In genomic region chr6:24602351-24602750, GRCm38 (mm10) we compare ENCODE assay signal across 21 mouse cellular contexts. TPM values are rescaled to one million over a fixed set of nuclear protein-coding genes. Genes with fewer than 3 reads are reported as not detected.
DNase-seq lines count a peak whose midpoint lies in the region; ATAC-seq and TF ChIP-seq lines count a peak whose summit lies in the region.
"Had no signal": no experiment of that assay in that cellular context is flagged by ENCODE, and none has a peak within 500 bp of the region (broad histone marks: within the 10 kb centered on the region; RNA-seq: fewer than 3 reads in every experiment).

No protein-coding gene starts in this region.

- peak; percentile 51; the same call in 1 of the 2 replicates for TF ChIP-seq EP300 in heart, adult 2 months (IDR thresholded peaks at IDR 0.05; ENCODE audit: insufficient read depth, low read depth, low read length)
- TF ChIP-seq EP300 in stomach, postnatal 0 days (optimal IDR thresholded peaks at IDR 0.05), result no peak

- peak overlapping the region; percentile 59 for H3K9ac ChIP-seq in heart, adult 2 months (ENCODE audit: low read depth, low read length)
- peak overlapping the region; percentile 47; the same call in 1 of the 2 replicates for H3K9ac ChIP-seq in heart, embryonic 13.5 days
- H3K9ac ChIP-seq in stomach, postnatal 0 days (ENCODE audit: low read length), result no peak overlapping the region
- H3K9ac ChIP-seq: embryonic facial prominence, embryonic 12.5 days; forebrain, embryonic 15.5 days; hindbrain, embryonic 15.5 days had no signal

- H3K27ac ChIP-seq in heart, adult 2 months, result peak overlapping the region; percentile 56
- peak overlapping the region; percentile 13; the same call in 1 of the 2 replicates for H3K27ac ChIP-seq in heart, embryonic 13.5 days (replicated peaks)
- H3K27ac ChIP-seq in stomach, postnatal 0 days (replicated peaks), result no peak overlapping the region
- H3K27ac ChIP-seq: embryonic facial prominence, embryonic 12.5 days; forebrain, embryonic 15.5 days; hindbrain, embryonic 15.5 days had no signal

- no peak overlapping the region for H3ac ChIP-seq in myocyte (ENCODE audit: control insufficient read depth, insufficient read length)

- ATAC-seq in heart, embryonic 13.5 days (ENCODE audit: extremely low read depth, insufficient number of reproducible peaks, low FRiP score, low TSS enrichment), result no peak
- no peak for ATAC-seq in stomach, postnatal 0 days (ENCODE audit: low FRiP score, low TSS enrichment)
- ATAC-seq: forebrain, embryonic 15.5 days; intestine, postnatal 0 days had no signal

- no peaks in the 10 kb centered on the region for H3K79me2 ChIP-seq in heart, adult 2 months (replicated peaks; ENCODE audit: control insufficient read depth, insufficient read depth, low read length)
- peaks cover 4% of the 10 kb centered on the region for H3K79me2 ChIP-seq in myocyte (ENCODE audit: control insufficient read depth, insufficient read depth)

- no peak for DNase-seq in heart, adult 2 months
- no peak for DNase-seq in heart, adult 9 months (ENCODE audit: low spot score in 2 of 2)
- DNase-seq in heart, postnatal 36 days, result no peak
- DNase-seq in lung, postnatal 36 days, result peak; percentile 21
- no peak for DNase-seq in lung, adult 18-20 months
- DNase-seq in stomach, postnatal 0 days (ENCODE audit: low spot score), result no peak
- DNase-seq: adrenal gland, adult 8-10 months; cerebellum, adult 11-12 months; cerebellum, adult 9-10 months; cerebellum, postnatal 25 days; kidney, adult 8-10 months had no signal

- TF ChIP-seq CTCF in heart, adult 2 months (IDR thresholded peaks at IDR 0.05), result no peak
- no peak for TF ChIP-seq CTCF in stomach, postnatal 0 days (IDR thresholded peaks at IDR 0.05; ENCODE audit: low read depth)

- intact Hi-C loops in heart, adult 2 months (cut with DNase I), result loop anchor here (5.0 kb wide), 1 partner anchor 35 kb away; no protein-coding TSS in a partner anchor
- intact Hi-C loops in heart, postnatal 36 days (cut with DNase I), result no loop called here

- H3K4me2 ChIP-seq in heart, embryonic 13.5 days, result peak overlapping the region; percentile 80
- peak overlapping the region; percentile 63 for H3K4me2 ChIP-seq in myocyte (ENCODE audit: low read depth)
- no peak overlapping the region for H3K4me2 ChIP-seq in stomach, postnatal 0 days (replicated peaks; ENCODE audit: low read depth)
- H3K4me2 ChIP-seq: embryonic facial prominence, embryonic 12.5 days; forebrain, embryonic 15.5 days; hindbrain, embryonic 15.5 days had no signal

- WGBS in heart, adult 2 months, result 41% methylated on average over 3 of the region's 3 CpGs
- 63% methylated on average over 3 of the region's 3 CpGs for whole genome bisulfite sequencing in heart, embryonic 13.5 days
- 77% methylated on average over 3 of the region's 3 CpGs for WGBS in stomach, postnatal 0 days

- peaks cover 8% of the 10 kb centered on the region for H3K4me1 ChIP-seq in heart, adult 2 months (ENCODE audit: control insufficient read depth, insufficient read depth, low read length)
- H3K4me1 ChIP-seq in heart, embryonic 13.5 days, result peaks cover 58% of the 10 kb centered on the region
- no peaks in the 10 kb centered on the region for H3K4me1 ChIP-seq in stomach, postnatal 0 days (replicated peaks; ENCODE audit: control insufficient read depth, insufficient read depth)
- H3K4me1 ChIP-seq: embryonic facial prominence, embryonic 12.5 days; forebrain, embryonic 15.5 days; hindbrain, embryonic 15.5 days had no signal

- peaks cover 33% of the 10 kb centered on the region for H3K36me3 ChIP-seq in heart, adult 2 months (ENCODE audit: control insufficient read depth, insufficient read depth, low read length)
- H3K36me3 ChIP-seq in heart, embryonic 13.5 days, result peaks cover 51% of the 10 kb centered on the region
- peaks cover 7% of the 10 kb centered on the region for H3K36me3 ChIP-seq in myocyte (ENCODE audit: control insufficient read depth, insufficient read depth)
- H3K36me3 ChIP-seq in stomach, postnatal 0 days (ENCODE audit: control insufficient read depth, insufficient read depth, low read length), result no peaks in the 10 kb centered on the region
- H3K36me3 ChIP-seq: embryonic facial prominence, embryonic 12.5 days; forebrain, embryonic 15.5 days; hindbrain, embryonic 15.5 days had no signal

- TF ChIP-seq POLR2A in heart, adult 2 months (IDR thresholded peaks at IDR 0.05; ENCODE audit: insufficient read depth, low read depth, low read length), result no peak
- no peak for TF ChIP-seq POLR2A in myocyte (IDR thresholded peaks at IDR 0.05; ENCODE audit: insufficient read length, low read depth)

- no peaks in the 10 kb centered on the region for H3K9me3 ChIP-seq in heart, embryonic 13.5 days
- no peaks in the 10 kb centered on the region for H3K9me3 ChIP-seq in stomach, postnatal 0 days (ENCODE audit: control insufficient read depth, low read length)
- H3K9me3 ChIP-seq: embryonic facial prominence, embryonic 12.5 days; forebrain, embryonic 15.5 days; hindbrain, embryonic 15.5 days had no signal

- H3K27me3 ChIP-seq in heart, adult 2 months (ENCODE audit: control insufficient read depth, insufficient read depth, low read length), result no peaks in the 10 kb centered on the region
- H3K27me3 ChIP-seq in heart, embryonic 13.5 days (replicated peaks), result no peaks in the 10 kb centered on the region
- no peaks in the 10 kb centered on the region for H3K27me3 ChIP-seq in myocyte (ENCODE audit: control insufficient read depth, insufficient read depth, insufficient read length)
- H3K27me3 ChIP-seq in stomach, postnatal 0 days (ENCODE audit: control insufficient read depth, insufficient read depth, low read length), result no peaks in the 10 kb centered on the region
- H3K27me3 ChIP-seq: CH12.LX; embryonic facial prominence, embryonic 12.5 days; forebrain, embryonic 15.5 days; hindbrain, embryonic 15.5 days had no signal

- peak overlapping the region; percentile 7; the same call in 1 of the 2 replicates for H3K4me3 ChIP-seq in heart, adult 2 months
- H3K4me3 ChIP-seq in heart, embryonic 13.5 days, result peak overlapping the region; percentile 64
- H3K4me3 ChIP-seq in myocyte, result no peak overlapping the region
- H3K4me3 ChIP-seq in stomach, postnatal 0 days (ENCODE audit: low read depth, low read length), result no peak overlapping the region
- H3K4me3 ChIP-seq: embryonic facial prominence, embryonic 12.5 days; forebrain, embryonic 15.5 days; hindbrain, embryonic 15.5 days had no signal

TF ChIP-seq in myocyte, 11 proteins besides CTCF, POLR2A, EP300 and RAD21:
- TF ChIP-seq USF1 (IDR thresholded peaks at IDR 0.05; ENCODE audit: low read depth), result no peak
- no peak for TF ChIP-seq E2F4 (IDR thresholded peaks at IDR 0.05; ENCODE audit: insufficient read depth)
- no peak for TF ChIP-seq MYOG (IDR thresholded peaks at IDR 0.05; ENCODE audit: control insufficient read depth in 1 of 3, insufficient read depth in 1 of 3, insufficient read length in 2 of 3, low read depth in 2 of 3)
- no peak for TF ChIP-seq MAX (IDR thresholded peaks at IDR 0.05; ENCODE audit: low read depth)
- no peak for TF ChIP-seq MYOD1 (IDR thresholded peaks at IDR 0.05; ENCODE audit: control insufficient read depth in 1 of 3, insufficient read length in 2 of 3, low read depth in 2 of 3)
- TF ChIP-seq TCF3 (IDR thresholded peaks at IDR 0.05; ENCODE audit: insufficient read length, low read depth), result no peak
- TF ChIP-seq TCF12 (IDR thresholded peaks at IDR 0.05; ENCODE audit: insufficient read depth, poor library complexity, severe bottlenecking), result no peak
- TF ChIP-seq CEBPB (IDR thresholded peaks at IDR 0.05; ENCODE audit: insufficient read depth, poor library complexity, severe bottlenecking), result no peak
- no peak for TF ChIP-seq REST (IDR thresholded peaks at IDR 0.05; ENCODE audit: insufficient read depth, insufficient read length)

RNA-seq across cellular contexts. Expression of gene Lmod2, which starts 4.8 kb away (rescaled TPM):
- 100 to 1,000 TPM; 691 to 757 TPM for total RNA-seq in heart, adult 2 months (2021)
- polyA plus RNA-seq in heart, adult 2 months (2012; rRNA removed), result 191 and 268 TPM in 2 replicates
- 42.8 and 46.8 TPM in 2 replicates for polyA plus RNA-seq in heart, embryonic 13.5 days (2015; fragmentation: Nextera tagmentation; extraction: Ambion mirVana)
- 1,000 to 10,000 TPM in 1 of 2 experiments, 100 to 1,000 TPM in 1; 760 to 1,125 TPM for total RNA-seq in heart, postnatal 36 days (2021)
- 33.6 TPM for polyA plus RNA-seq in myocyte (2012; fragmentation: generic; extraction: Trizol)
- polyA plus RNA-seq in stomach, postnatal 0 days (2015; fragmentation: Nextera tagmentation; extraction: Ambion mirVana), result 0.10 TPM in 1 of 2 replicates, not detected in the other
- total RNA-seq: CH12.LX had no signal
- polyA plus RNA-seq: cortical plate, adult 2 months; forebrain, embryonic 11.5 days; forebrain, embryonic 15.5 days; hindbrain, embryonic 11.5 days; hindbrain, embryonic 15.5 days; intestine, postnatal 0 days had no signal

Comparison
In these comparisons a context has a peak if more than half of its experiments do, and no peak if none do; other contexts are left out.
1. H3K4me3 ChIP-seq: peak in heart, adult 2 months (single experiment) and heart, embryonic 13.5 days (single experiment); none in myocyte (single experiment) and stomach, postnatal 0 days (single experiment).
2. RNA of gene Lmod2, which starts 4.8 kb away (polyA plus RNA-seq): 191 to 268 TPM in heart, adult 2 months, 42.8 to 46.8 TPM in heart, embryonic 13.5 days and 33.6 TPM in myocyte (single experiment); 0.10 TPM in stomach, postnatal 0 days; every median in the first group is over 10 times any median in the second.